20 mouse cellular contexts compared by ENCODE assay signal in genomic region chr3:87047801-87048200, GRCm38 (mm10).
"Had no signal": no experiment of that assay in that cellular context is flagged by ENCODE, and none has a peak within 500 bp of the region (broad histone marks: within the 10 kb centered on the region; RNA-seq: fewer than 3 reads in every experiment).

No protein-coding gene starts in this region.

- H3K4me1 ChIP-seq: kidney, embryonic 15.5 days; limb, embryonic 12.5 days; limb, embryonic 15.5 days; neural tube, embryonic 12.5 days; neural tube, embryonic 15.5 days had no signal

- H3K36me3 ChIP-seq: kidney, embryonic 15.5 days; limb, embryonic 12.5 days; limb, embryonic 15.5 days; midbrain, embryonic 10.5 days; neural tube, embryonic 12.5 days; neural tube, embryonic 15.5 days had no signal

- H3K4me3 ChIP-seq: kidney, embryonic 15.5 days; limb, embryonic 12.5 days; limb, embryonic 15.5 days; megakaryocyte, embryonic 14.5 days; midbrain, embryonic 10.5 days; neural tube, embryonic 12.5 days; neural tube, embryonic 15.5 days had no signal

- ATAC-seq: liver, postnatal 0 days had no signal

- H3K27me3 ChIP-seq: kidney, embryonic 15.5 days; limb, embryonic 12.5 days; limb, embryonic 15.5 days; megakaryocyte, embryonic 14.5 days; neural tube, embryonic 12.5 days; neural tube, embryonic 15.5 days had no signal

- H3K4me2 ChIP-seq: kidney, embryonic 15.5 days; limb, embryonic 12.5 days; limb, embryonic 15.5 days; liver, embryonic 11.5 days; lung, embryonic 14.5 days; neural tube, embryonic 12.5 days; neural tube, embryonic 15.5 days had no signal

- H3K9ac ChIP-seq: kidney, embryonic 15.5 days; limb, embryonic 12.5 days; limb, embryonic 15.5 days; liver, embryonic 14.5 days; liver, postnatal 0 days; lung, embryonic 14.5 days; neural tube, embryonic 12.5 days; neural tube, embryonic 15.5 days had no signal

- H3K27ac ChIP-seq: kidney, embryonic 15.5 days; limb, embryonic 12.5 days; limb, embryonic 15.5 days; liver, embryonic 14.5 days; midbrain, embryonic 10.5 days; neural tube, embryonic 12.5 days; neural tube, embryonic 15.5 days had no signal

- H3K9me3 ChIP-seq: kidney, embryonic 15.5 days; limb, embryonic 12.5 days; limb, embryonic 15.5 days; megakaryocyte, embryonic 14.5 days; midbrain, embryonic 10.5 days; neural tube, embryonic 12.5 days; neural tube, embryonic 15.5 days had no signal

- DNase-seq: kidney, adult 8-10 months; kidney, postnatal 10 days; kidney, postnatal 4 days; left cerebral cortex, postnatal 4 days; liver, postnatal 0 days; lung, embryonic 14.5 days; lung, postnatal 10 days; lung, postnatal 36 days; midbrain, embryonic 14.5 days; thymus, adult 18-20 months; thymus, postnatal 36 days had no signal
